ENCODE assay signal across 8 mouse cellular contexts in genomic region chr17:28951831-28952799, GRCm38 (mm10). TPM values are rescaled to one million over a fixed set of nuclear protein-coding genes. Genes with fewer than 3 reads are reported as not detected.
DNase-seq lines count a peak whose midpoint lies in the region; ATAC-seq and TF ChIP-seq lines count a peak whose summit lies in the region.

Gene Kctd20 (plus strand): TSS chr17:28951950.

- peak; percentile 80 for TF ChIP-seq POLR2A in lung, adult 2 months (IDR thresholded peaks at IDR 0.05; ENCODE audit: borderline replicate concordance, extremely low read depth, low read depth, low read length)

- TF ChIP-seq CTCF in lung, adult 2 months (IDR thresholded peaks at IDR 0.05; ENCODE audit: insufficient read depth, low read length), result no peak

- H3K9me3 ChIP-seq in forebrain, embryonic 15.5 days, result no peaks in the 10 kb centered on the region

- ATAC-seq in forebrain, embryonic 15.5 days (replicated peaks), result peak; percentile 90
- ATAC-seq in neutrophil, adult 5-6 weeks (ENCODE audit: extremely low read depth, insufficient number of reproducible peaks, low FRiP score, poor library complexity, severe bottlenecking), result peak; percentile 68

- peak within 1 kb of the TSS; percentile 93 for H3K9ac ChIP-seq in forebrain, embryonic 15.5 days (replicated peaks)

- peaks cover 20% of the 10 kb centered on the region for H3K4me1 ChIP-seq in forebrain, embryonic 15.5 days
- peaks cover 14% of the 10 kb centered on the region for H3K4me1 ChIP-seq in lung, adult 2 months (ENCODE audit: control insufficient read depth, insufficient read depth, low read length)

- no peaks in the 10 kb centered on the region for H3K36me3 ChIP-seq in forebrain, embryonic 15.5 days

- peak within 1 kb of the TSS; percentile 98 for H3K27ac ChIP-seq in forebrain, embryonic 15.5 days (replicated peaks)

- no peaks in the 10 kb centered on the region for H3K27me3 ChIP-seq in forebrain, embryonic 15.5 days

- H3K4me2 ChIP-seq in forebrain, embryonic 15.5 days (replicated peaks), result peak within 1 kb of the TSS; percentile 83

- H3K4me3 ChIP-seq in forebrain, embryonic 15.5 days, result peak within 1 kb of the TSS; percentile 90
- H3K4me3 ChIP-seq in lung, adult 2 months (replicated peaks; ENCODE audit: extremely low read depth, low read depth, low read length), result peak within 1 kb of the TSS; percentile 96

- WGBS in forebrain, embryonic 15.5 days, result under 1% methylated on average over 80 of the region's 80 CpGs
- 1% methylated on average over 80 of the region's 80 CpGs for WGBS in lung, adult 2 months

- DNase-seq in ES-CJ7 (ENCODE audit: low read depth, low spot score), result peak; percentile 64
- peak; percentile 92 for DNase-seq in cerebellum, adult 11 months
- DNase-seq in heart, postnatal 25 days (ENCODE audit: low spot score), result peak; percentile 92
- peak; percentile 74 to 93 for DNase-seq in layer of hippocampus, adult 18-20 months (ENCODE audit: low spot score in 2 of 2)
- DNase-seq in lung, adult 2 months, result peak; percentile 95
- DNase-seq in thymus, adult 18-20 months, result peak; percentile 81 to 84

- intact Hi-C loops in heart, postnatal 25 days (cut with DNase I), result loop anchor here (2.0 kb wide), 1 partner anchor 21 kb away; no protein-coding TSS in a partner anchor

RNA-seq across cellular contexts. Expression of gene Kctd20, which starts in this region (rescaled TPM):
- polyA plus RNA-seq in forebrain, embryonic 15.5 days (2015; fragmentation: Nextera tagmentation; extraction: Ambion mirVana), result 118 TPM in 2 replicates
- 10 to 100 TPM; 54.9 to 64.2 TPM for total RNA-seq in heart, postnatal 25 days (2021)
- 10 to 100 TPM; 56.9 to 70.4 TPM for total RNA-seq in layer of hippocampus, adult 18-20 months (2021)
- polyA plus RNA-seq in lung, adult 2 months (2012; rRNA removed), result 37.5 and 59.5 TPM in 2 replicates
- 117 and 123 TPM in 2 replicates for total RNA-seq in neutrophil, adult 5-6 weeks (2017)

Comparison
In these comparisons a context has a peak if more than half of its experiments do, and no peak if none do; other contexts are left out.
1. Peak in every context shown above with its lines: DNase-seq, ATAC-seq, H3K4me3 ChIP-seq and H3K27ac ChIP-seq.